Mouse (Mus musculus) heart, adult 2 months (tissue): Measurements from ENCODE around the gene Il17ra. TPM values are rescaled to one million over a fixed set of nuclear protein-coding genes. Genes with fewer than 3 reads are reported as not detected.

Experiments
- DNase-seq, 2 experiments: peaks; one replicate each; pipeline ENCODE4 v3.0.0; 2021
- H3K27ac ChIP-seq: fragments of 200-600 bp; 2 replicates; pipeline ENCODE4 v1.8.1; 2022
- H3K27me3 ChIP-seq: fragments of 200-500 bp; 2 replicates; pipeline ENCODE4 v1.6.1; 2012; ENCODE audit warnings: mild to moderate bottlenecking, low read length, inconsistent platforms, mixed read lengths; ENCODE audit not compliant: control insufficient read depth, insufficient read depth
- H3K36me3 ChIP-seq: fragments of 200-500 bp; 2 replicates; pipeline ENCODE4 v1.6.1; 2012; ENCODE audit warnings: low read length, inconsistent platforms; ENCODE audit not compliant: control insufficient read depth, insufficient read depth
- H3K4me1 ChIP-seq: fragments of 200-500 bp; 2 replicates; pipeline ENCODE4 v1.6.1; 2011; ENCODE audit warnings: low read length; ENCODE audit not compliant: control insufficient read depth, insufficient read depth
- H3K4me3 ChIP-seq: fragments of 200-600 bp; 2 replicates; pipeline ENCODE4 v1.8.1; 2022
- H3K79me2 ChIP-seq: fragments of 200-500 bp; replicated peaks from 2 replicates; pipeline ENCODE4 v1.6.1; 2012; ENCODE audit warnings: mild to moderate bottlenecking, inconsistent platforms, low read length, moderate library complexity, mixed read lengths; ENCODE audit not compliant: control insufficient read depth, insufficient read depth
- H3K9ac ChIP-seq: fragments of 200-500 bp; 2 replicates; pipeline ENCODE4 v1.6.1; 2012; ENCODE audit warnings: low read depth, mild to moderate bottlenecking, control low read depth, inconsistent platforms, low read length, mixed read lengths
- CTCF ChIP-seq: fragments of 200-600 bp; IDR thresholded peaks from 2 replicates; pipeline ENCODE4 v1.8.1; 2022; ENCODE audit warnings: antibody characterized with exemption, mild to moderate bottlenecking, moderate library complexity
- EP300 ChIP-seq: fragments of 200-500 bp; IDR thresholded peaks from 2 replicates; pipeline ENCODE4 v1.6.1; 2011; ENCODE audit warnings: low read depth, low read length, control low read depth; ENCODE audit not compliant: insufficient read depth
- POLR2A ChIP-seq: fragments of 200-500 bp; IDR thresholded peaks from 2 replicates; pipeline ENCODE4 v1.6.1; 2011; ENCODE audit warnings: mild to moderate bottlenecking, low read depth, low read length, control low read depth; ENCODE audit not compliant: insufficient read depth
- WGBS: fragments of 180-500 bp; shearing (Covaris S2); methylation state at CpG from one replicate; pipeline ENCODE4 v1.1.7; 2018; 5-methylcytosine and 5-hydroxymethylcytosine counted together
- intact Hi-C: fragments of 180-260 bp; cut with DNase I; formaldehyde crosslinking; loops from one replicate; pipeline ENCODE4 v1.15.1; 2025
- long read RNA-seq: library from polyadenylated mRNA; stranded (forward); transcript quantifications from one replicate; pipeline ENCODE4 v2.0.0, GENCODE M21; 2021
- polyA plus RNA-seq: library from polyadenylated mRNA; depleted of rRNA; stranded (reverse); fragments of >200 nt; gene quantifications from 2 replicates; pipeline ENCODE4 v1.2.3, GENCODE M21; 2012; rRNA removed
- total RNA-seq, 2 experiments: library from RNA; stranded (reverse); gene quantifications; 2 replicates each; pipeline ENCODE4 v1.2.3; 2021

Il17ra gene
- 1 to 10 TPM; 2.1 to 2.4 TPM for total RNA-seq
- 5.4 and 5.9 TPM in 2 replicates for polyA plus RNA-seq
- long read RNA-seq, partial matches to known transcripts: 0 of 1 reads
- long read RNA-seq, other reads (novel, unspliced or antisense): 1 of 1 reads

GRCm38 (mm10) chr6:120463086-120463871 is at the start of gene Il17ra:
Gene Il17ra (plus strand): TSS chr6:120463247.
- Histone ChIP-seq H3K79me2 (no peaks in the 10 kb centered on the region), H3K27me3 (no peaks in the 10 kb centered on the region), H3K4me3 (peak within 1 kb of the TSS; percentile 59), H3K36me3 (no peaks in the 10 kb centered on the region), H3K27ac (peak within 1 kb of the TSS; percentile 52), H3K4me1 (no peaks in the 10 kb centered on the region; the same call in 1 of the 2 replicates), H3K9ac (peak within 1 kb of the TSS; percentile 83)
- intact Hi-C loops: no loop called here
- TF ChIP-seq POLR2A (peak; percentile 54; the same call in 1 of the 2 replicates), CTCF (no peak), EP300 (no peak)
- DNase-seq: peak; percentile 86 to 87
- WGBS: 1% methylated on average over 88 of the region's 90 CpGs

GRCm38 (mm10) chr6:120438161-120438560 is 24.9 kb upstream of the Il17ra start:
- Histone ChIP-seq H3K27ac (no peak overlapping the region), H3K79me2 (no peaks in the 10 kb centered on the region), H3K9ac (no peak overlapping the region), H3K36me3 (peaks cover 9% of the 10 kb centered on the region), H3K4me3 (no peak overlapping the region), H3K27me3 (no peaks in the 10 kb centered on the region), H3K4me1 (no peaks in the 10 kb centered on the region)
- TF ChIP-seq CTCF: no peak
- no peak for TF ChIP-seq POLR2A
- TF ChIP-seq EP300: no peak
- DNase-seq: no peak
- 94% methylated on average over 3 of the region's 3 CpGs for WGBS
- intact Hi-C loops: loop anchor here (5.0 to 10.0 kb wide), 2 partner anchors 44 to 297 kb away; no protein-coding TSS in a partner anchor

- no peak overlapping the region for H3K9ac ChIP-seq
- H3K27ac ChIP-seq: no peak overlapping the region
- H3K4me1 ChIP-seq: no peaks in the 10 kb centered on the region
- no peaks in the 10 kb centered on the region for H3K27me3 ChIP-seq
- DNase-seq: no peak
- H3K36me3 ChIP-seq: peaks cover 7% of the 10 kb centered on the region
- H3K79me2 ChIP-seq: no peaks in the 10 kb centered on the region
- no peak for TF ChIP-seq CTCF
- no peak for TF ChIP-seq POLR2A
- TF ChIP-seq EP300: no peak
- intact Hi-C loops: no loop called here
- 63% methylated on average over 4 of the region's 4 CpGs for WGBS
- H3K4me3 ChIP-seq: no peak overlapping the region
Observed at GRCm38 (mm10) chr6:120442171-120442749, 20.8 kb upstream of the Il17ra start.

GRCm38 (mm10) chr6:120443363-120444355 is 19.4 kb upstream of the Il17ra start:
- no peaks in the 10 kb centered on the region for H3K27me3 ChIP-seq
- no peak for TF ChIP-seq CTCF
- no peak for TF ChIP-seq EP300
- TF ChIP-seq POLR2A: no peak
- DNase-seq: no peak
- H3K27ac ChIP-seq: no peak overlapping the region
- H3K4me3 ChIP-seq: no peak overlapping the region
- H3K4me1 ChIP-seq: no peaks in the 10 kb centered on the region
- 50% methylated on average over 14 of the region's 14 CpGs for WGBS
- H3K9ac ChIP-seq: no peak overlapping the region
- intact Hi-C loops: no loop called here
- H3K79me2 ChIP-seq: no peaks in the 10 kb centered on the region
- H3K36me3 ChIP-seq: peaks cover 7% of the 10 kb centered on the region

GRCm38 (mm10) chr6:120450208-120450607 is 12.8 kb upstream of the Il17ra start:
- no peak overlapping the region for H3K4me3 ChIP-seq
- no peaks in the 10 kb centered on the region for H3K27me3 ChIP-seq
- no peak for DNase-seq
- intact Hi-C loops: no loop called here
- H3K4me1 ChIP-seq: peaks cover 3% of the 10 kb centered on the region
- H3K36me3 ChIP-seq: no peaks in the 10 kb centered on the region
- no peak for TF ChIP-seq POLR2A
- no peak for TF ChIP-seq EP300
- no peak for TF ChIP-seq CTCF
- H3K27ac ChIP-seq: no peak overlapping the region
- H3K79me2 ChIP-seq: no peaks in the 10 kb centered on the region
- WGBS: 86% methylated on average over 3 of the region's 3 CpGs
- H3K9ac ChIP-seq: no peak overlapping the region
